Mouse (Mus musculus): ENCODE measurements at regions not wholly inside any gene's neighbourhood (a gene's known extent, or its start where the extent isn't known, plus 50 kb on each side); places are given as distances from the start of the nearest gene placed in this dataset.

- TF ChIP-seq CTCF (IDR thresholded peaks at IDR 0.05; ENCODE audit: extremely low read depth, insufficient read depth, low read length), result no peak
- no peak for TF ChIP-seq POLR2A (IDR thresholded peaks at IDR 0.05; ENCODE audit: extremely low read depth, insufficient read depth, low read length)
These were observed 220.4 kb downstream of the Ptprc start for GRCm38 (mm10) chr1:137955139-137955538.

All from cortical plate, adult 2 months (tissue).